Mouse (Mus musculus) lung, postnatal 0 days (tissue): ENCODE results near the gene Scamp3.

Experiments used
- CTCF ChIP-seq: IDR thresholded peaks from 2 replicates; pipeline ENCODE4 v1.5.1; 2016; ENCODE audit warnings: antibody characterized with exemption, mild to moderate bottlenecking
- EP300 ChIP-seq: IDR thresholded peaks from 2 replicates; pipeline ENCODE4 v1.6.1; 2016; ENCODE audit warnings: antibody characterized with exemption, mild to moderate bottlenecking, control low read depth

- TF ChIP-seq CTCF (no peak), EP300 (no peak)
Observed at GRCm38 (mm10) chr3:89131816-89132215, 45.5 kb upstream of the Scamp3 start.
